Mouse (Mus musculus): ENCODE measurements at regions not wholly inside any gene's neighbourhood (a gene's known extent, or its start where the extent isn't known, plus 50 kb on each side); places are given as distances from the start of the nearest gene placed in this dataset.

DNA sequence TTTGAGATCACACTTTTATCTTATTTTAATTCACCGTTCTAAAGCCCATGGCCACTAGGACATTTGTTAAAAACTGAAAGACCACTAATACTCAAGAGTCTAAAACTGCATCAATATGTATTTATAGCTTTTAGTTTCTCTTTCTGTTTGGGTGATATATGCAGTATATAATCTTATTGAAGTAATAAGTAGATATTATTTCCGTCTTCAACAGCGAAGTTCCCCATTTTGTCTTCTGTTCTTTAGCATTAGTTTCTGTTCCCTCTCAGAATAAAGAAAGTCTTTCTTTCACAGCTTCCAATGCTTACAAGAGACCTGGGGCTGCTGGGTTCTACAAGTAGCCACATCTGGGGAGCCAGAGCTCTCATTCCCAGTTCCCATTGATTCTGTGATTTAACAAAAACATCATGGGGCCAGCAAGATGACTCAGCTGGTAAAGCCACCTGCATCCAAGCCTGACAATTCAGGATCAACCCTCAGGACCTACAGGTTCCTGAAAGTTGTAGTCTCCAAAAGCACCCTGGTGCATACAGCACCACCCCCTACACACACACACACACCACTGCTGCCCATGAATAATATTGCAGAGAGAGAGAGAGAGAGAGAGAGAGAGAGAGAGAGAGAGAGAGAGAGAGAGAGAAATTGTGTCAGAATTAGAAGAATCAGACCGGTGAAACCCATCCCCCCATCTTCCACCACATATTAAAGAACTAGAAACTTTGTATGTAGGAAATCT, 93.0 kb downstream of the Cog6 start:
- TF ChIP-seq CTCF (IDR thresholded peaks at IDR 0.05; ENCODE audit: low read depth) (no peak), EP300 (IDR thresholded peaks at IDR 0.05; ENCODE audit: low read depth) (no peak)

Data from liver, postnatal 0 days (tissue).